Mouse (Mus musculus): ENCODE results near the gene Ppa2. TPM values are rescaled to one million over a fixed set of nuclear protein-coding genes. Genes with fewer than 3 reads are reported as not detected.

Gene Ppa2
- total RNA-seq, 2 experiments from 2014 or later, result 45.5 to 46.7 TPM

- no peak for DNase-seq (ENCODE audit: low spot score in 2 of 2)
- intact Hi-C loops (cut with DNase I), result no loop called here
Observed at GRCm38 (mm10) chr3:133328551-133328950, 18.6 kb downstream of the Ppa2 start.

GRCm38 (mm10) chr3:133329406-133329805 is 19.5 kb downstream of the Ppa2 start:
- intact Hi-C loops (cut with DNase I), result no loop called here

GRCm38 (mm10) chr3:133331184-133331866 is 21.4 kb downstream of the Ppa2 start:
- intact Hi-C loops (cut with DNase I), result no loop called here
- no peak for DNase-seq (ENCODE audit: low spot score in 2 of 2)

More at GRCm38 (mm10) chr3:133329406-133329805, 19.5 kb downstream of the Ppa2 start:
- DNase-seq (ENCODE audit: low spot score in 2 of 2), result no peak

GRCm38 (mm10) chr3:133332280-133332679 is 22.4 kb downstream of the Ppa2 start:
- no peak for DNase-seq (ENCODE audit: low spot score in 2 of 2)
- intact Hi-C loops (cut with DNase I), result no loop called here

GRCm38 (mm10) chr3:133333267-133334170 is 23.6 kb downstream of the Ppa2 start:
- intact Hi-C loops (cut with DNase I), result no loop called here
- no peak for DNase-seq (ENCODE audit: low spot score in 2 of 2)

GRCm38 (mm10) chr3:133334691-133335090 is 24.8 kb downstream of the Ppa2 start:
- DNase-seq (ENCODE audit: low spot score in 2 of 2), result no peak
- intact Hi-C loops (cut with DNase I), result loop anchor here (5.0 kb wide), 1 partner anchor 208 kb away; no protein-coding TSS in a partner anchor

- DNase-seq (ENCODE audit: low spot score in 2 of 2), result no peak
- intact Hi-C loops (cut with DNase I), result loop anchor here (5.0 kb wide), 1 partner anchor 207 kb away; no protein-coding TSS in a partner anchor
Observed at GRCm38 (mm10) chr3:133335166-133335565, 25.3 kb downstream of the Ppa2 start.

GRCm38 (mm10) chr3:133336400-133336799 is 26.5 kb downstream of the Ppa2 start:
- intact Hi-C loops (cut with DNase I), result loop anchor here (5.0 kb wide), 1 partner anchor 206 kb away; no protein-coding TSS in a partner anchor
- no peak for DNase-seq (ENCODE audit: low spot score in 2 of 2)

GRCm38 (mm10) chr3:133338851-133339356 is 29.0 kb downstream of the Ppa2 start:
- intact Hi-C loops (cut with DNase I), result loop anchor here (5.0 kb wide), 1 partner anchor 203 kb away; no protein-coding TSS in a partner anchor

GRCm38 (mm10) chr3:133339411-133339823 is 29.5 kb downstream of the Ppa2 start:
- DNase-seq (ENCODE audit: low spot score in 2 of 2), result peak; percentile 17 to 22
- intact Hi-C loops (cut with DNase I), result loop anchor here (5.0 kb wide), 1 partner anchor 203 kb away; no protein-coding TSS in a partner anchor

More at GRCm38 (mm10) chr3:133338851-133339356, 29.0 kb downstream of the Ppa2 start:
- DNase-seq (ENCODE audit: low spot score in 2 of 2), result peak; percentile 62 to 95

- no peak for DNase-seq (ENCODE audit: low spot score in 2 of 2)
- intact Hi-C loops (cut with DNase I), result no loop called here
Observed at GRCm38 (mm10) chr3:133341106-133341505, 31.2 kb downstream of the Ppa2 start.

- DNase-seq (ENCODE audit: low spot score in 2 of 2), result no peak
- intact Hi-C loops (cut with DNase I), result no loop called here
Observed at GRCm38 (mm10) chr3:133347535-133347934, 37.6 kb downstream of the Ppa2 start.

GRCm38 (mm10) chr3:133348847-133349246 is 38.9 kb downstream of the Ppa2 start:
- no peak for DNase-seq (ENCODE audit: low spot score in 2 of 2)
- intact Hi-C loops (cut with DNase I), result no loop called here

- intact Hi-C loops (cut with DNase I), result no loop called here
Observed at GRCm38 (mm10) chr3:133357426-133357974, 47.6 kb downstream of the Ppa2 start.

GRCm38 (mm10) chr3:133357977-133358376 is 48.1 kb downstream of the Ppa2 start:
- DNase-seq (ENCODE audit: low spot score in 2 of 2), result no peak
- intact Hi-C loops (cut with DNase I), result no loop called here

More at GRCm38 (mm10) chr3:133357426-133357974, 47.6 kb downstream of the Ppa2 start:
- DNase-seq (ENCODE audit: low spot score in 2 of 2), result no peak

GRCm38 (mm10) chr3:133361406-133361805 is 51.5 kb downstream of the Ppa2 start:
- intact Hi-C loops (cut with DNase I), result no loop called here
- no peak for DNase-seq (ENCODE audit: low spot score in 2 of 2)

GRCm38 (mm10) chr3:133364138-133364537 is 54.2 kb downstream of the Ppa2 start:
- intact Hi-C loops (cut with DNase I), result no loop called here

GRCm38 (mm10) chr3:133366096-133366495 is 56.2 kb downstream of the Ppa2 start:
- no peak for DNase-seq (ENCODE audit: low spot score in 2 of 2)
- intact Hi-C loops (cut with DNase I), result no loop called here

More at GRCm38 (mm10) chr3:133364138-133364537, 54.2 kb downstream of the Ppa2 start:
- DNase-seq (ENCODE audit: low spot score in 2 of 2), result no peak

GRCm38 (mm10) chr3:133378174-133378573 is 68.3 kb downstream of the Ppa2 start:
- intact Hi-C loops (cut with DNase I), result no loop called here
- DNase-seq (ENCODE audit: low spot score in 2 of 2), result no peak

GRCm38 (mm10) chr3:133379997-133380396 is 70.1 kb downstream of the Ppa2 start:
- DNase-seq (ENCODE audit: low spot score in 2 of 2), result peak in 1 of 2 experiments; percentile 87
- intact Hi-C loops (cut with DNase I), result no loop called here
